Mouse (Mus musculus): ENCODE measurements around the gene Celsr1. TPM values are rescaled to one million over a fixed set of nuclear protein-coding genes. Genes with fewer than 3 reads are reported as not detected.
"Not testable (repeated sequence)": the region's sequence is repeated elsewhere in the genome, so short reads cannot be mapped to it uniquely, and the experiment has no call there.

Gene Celsr1
- polyA plus RNA-seq, 1 experiment from 2014 or later = 4.8 TPM

DNA sequence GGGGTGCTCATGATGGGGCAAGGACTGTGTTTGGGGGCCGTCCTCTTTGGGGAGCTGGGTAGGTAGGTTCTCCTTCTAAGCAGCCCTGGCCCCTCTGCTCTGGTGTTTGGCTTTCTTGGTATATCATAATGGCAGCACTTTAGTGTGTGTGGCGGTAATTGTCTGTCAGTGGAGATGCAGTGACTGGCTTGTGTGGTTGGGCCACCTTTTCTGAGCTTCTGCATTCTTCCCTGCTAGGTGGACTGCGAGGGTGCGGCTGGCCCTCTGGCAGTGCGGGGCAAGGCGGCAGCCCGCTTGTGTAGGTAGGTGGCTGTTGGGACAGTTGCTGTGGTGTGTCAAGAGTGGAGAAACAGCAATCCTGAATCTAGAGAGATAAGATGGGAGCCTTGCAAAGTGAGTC lies 27.6 kb upstream of the Celsr1 start:
- ATAC-seq (ENCODE audit: borderline replicate concordance, extremely low read depth, low FRiP score, low TSS enrichment) = no peak
- no peak overlapping the region for H3K9ac ChIP-seq
- WGBS = 81% methylated on average over 7 of the region's 7 CpGs
- H3K4me2 ChIP-seq = no peak overlapping the region
- no peak overlapping the region for H3K27ac ChIP-seq
- no peaks in the 10 kb centered on the region for H3K36me3 ChIP-seq
- no peak overlapping the region for H3K4me3 ChIP-seq
- H3K27me3 ChIP-seq = no peaks in the 10 kb centered on the region
- peaks cover 47% of the 10 kb centered on the region for H3K4me1 ChIP-seq
- H3K9me3 ChIP-seq = no peaks in the 10 kb centered on the region

DNA sequence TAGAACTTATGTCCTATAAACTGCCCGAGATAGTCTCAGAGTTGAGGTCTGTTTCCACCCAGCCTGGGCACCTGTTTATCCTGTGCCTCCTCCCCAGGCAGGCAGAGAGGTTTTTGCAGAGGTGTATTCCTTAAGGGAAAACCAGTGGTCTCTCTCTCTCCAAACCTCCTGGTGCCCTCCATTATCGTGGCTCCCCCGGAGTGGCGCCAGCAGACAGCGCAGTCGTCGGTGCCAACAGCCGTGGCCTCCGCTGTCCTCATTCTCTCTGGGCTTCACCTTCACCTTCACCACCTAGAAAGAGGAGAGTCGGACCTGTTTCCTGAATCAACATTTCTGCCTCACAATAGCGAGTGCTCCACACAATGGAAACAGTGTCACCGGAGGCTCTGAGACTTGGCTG lies 27.0 kb upstream of the Celsr1 start:
- H3K9me3 ChIP-seq = no peaks in the 10 kb centered on the region
- no peak overlapping the region for H3K9ac ChIP-seq
- no peak overlapping the region for H3K4me3 ChIP-seq
- peaks cover 47% of the 10 kb centered on the region for H3K4me1 ChIP-seq
- no peaks in the 10 kb centered on the region for H3K36me3 ChIP-seq
- 63% methylated on average over 12 of the region's 12 CpGs for WGBS
- H3K27me3 ChIP-seq = no peaks in the 10 kb centered on the region
- H3K27ac ChIP-seq = no peak overlapping the region; the same call in 1 of the 2 replicates
- ATAC-seq (ENCODE audit: borderline replicate concordance, extremely low read depth, low FRiP score, low TSS enrichment) = no peak
- H3K4me2 ChIP-seq = peak overlapping the region; percentile 23

DNA sequence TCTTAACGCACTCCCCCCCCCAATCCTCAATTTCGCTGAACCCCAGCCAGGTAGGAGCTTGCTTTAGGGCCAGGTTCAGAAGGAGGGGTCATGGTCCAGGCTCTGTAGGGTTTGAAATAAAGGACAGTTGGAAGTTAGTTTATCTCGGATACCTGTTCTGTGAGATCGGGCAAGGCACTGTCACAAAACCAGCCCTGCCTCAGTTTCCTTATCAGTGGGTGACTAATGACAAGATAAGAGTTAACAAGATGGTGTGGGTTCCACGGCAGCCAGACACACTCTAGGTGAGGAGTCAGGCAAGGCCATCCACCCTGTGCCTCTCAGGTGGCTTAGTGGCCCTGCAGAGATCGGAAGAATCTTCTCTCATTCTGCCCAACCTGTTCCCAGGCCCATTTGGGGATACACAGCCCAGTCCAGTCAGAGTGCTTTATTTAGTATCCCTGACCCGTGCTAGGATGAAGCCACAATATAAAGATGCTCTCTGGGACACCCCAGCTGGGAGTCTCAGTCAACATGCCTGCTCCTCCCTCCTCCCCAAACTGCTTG lies 26.3 kb upstream of the Celsr1 start:
- H3K9me3 ChIP-seq = no peaks in the 10 kb centered on the region
- H3K4me1 ChIP-seq = peaks cover 47% of the 10 kb centered on the region
- WGBS = 65% methylated on average over 7 of the region's 7 CpGs
- no peaks in the 10 kb centered on the region for H3K27me3 ChIP-seq
- H3K36me3 ChIP-seq = no peaks in the 10 kb centered on the region
- peak overlapping the region; percentile 90 for H3K4me3 ChIP-seq
- peak overlapping the region; percentile 79 for H3K4me2 ChIP-seq
- H3K9ac ChIP-seq = peak overlapping the region; percentile 86; the same call in 1 of the 2 replicates
- no peak for ATAC-seq (ENCODE audit: borderline replicate concordance, extremely low read depth, low FRiP score, low TSS enrichment)
- no peak overlapping the region for H3K27ac ChIP-seq

DNA sequence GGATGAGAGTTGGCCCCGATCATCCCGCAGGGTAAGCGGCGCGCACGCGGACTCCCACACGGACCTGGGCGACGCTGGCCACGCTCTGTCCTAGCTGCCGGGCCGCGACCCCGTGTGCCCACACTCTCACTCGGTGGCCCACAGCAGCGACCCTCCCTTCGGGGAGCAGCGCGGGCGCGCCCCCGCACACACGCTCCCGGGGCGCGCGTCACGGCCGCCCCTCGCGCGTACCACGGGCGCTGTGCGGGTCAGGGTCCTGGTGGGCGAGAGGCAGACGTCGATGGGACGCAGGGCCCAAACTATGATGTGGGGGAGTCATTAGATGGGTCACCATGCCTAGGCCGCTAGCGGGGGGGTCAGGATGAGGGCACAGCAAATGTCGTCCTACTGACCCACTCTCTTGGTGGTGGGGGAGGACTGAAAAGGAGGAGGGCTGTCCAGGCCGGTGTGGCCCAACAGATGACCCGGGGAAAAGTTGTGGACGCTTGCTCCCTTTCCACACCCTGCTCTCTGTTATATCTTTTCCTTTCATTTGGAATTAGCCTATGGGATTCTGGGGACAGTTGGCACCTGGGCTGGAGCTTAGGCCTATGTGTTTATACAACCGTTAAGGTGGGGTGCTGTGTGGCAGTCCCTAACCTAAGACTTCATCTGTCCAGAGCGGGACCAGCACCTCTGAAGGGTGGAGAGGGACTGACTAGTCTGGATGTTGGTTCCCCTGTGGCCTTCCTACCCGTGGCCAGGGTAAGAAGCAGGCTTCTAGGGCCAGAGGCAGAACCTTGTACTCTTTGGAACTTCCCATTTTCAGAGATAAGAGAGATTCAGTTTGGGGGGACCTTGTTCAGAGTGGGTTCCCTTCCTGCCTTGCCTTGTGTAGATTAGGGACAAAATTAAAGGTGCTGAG lies 25.6 kb upstream of the Celsr1 start:
- 2% methylated on average over 47 of the region's 49 CpGs for WGBS
- H3K4me1 ChIP-seq = peaks cover 47% of the 10 kb centered on the region

DNA sequence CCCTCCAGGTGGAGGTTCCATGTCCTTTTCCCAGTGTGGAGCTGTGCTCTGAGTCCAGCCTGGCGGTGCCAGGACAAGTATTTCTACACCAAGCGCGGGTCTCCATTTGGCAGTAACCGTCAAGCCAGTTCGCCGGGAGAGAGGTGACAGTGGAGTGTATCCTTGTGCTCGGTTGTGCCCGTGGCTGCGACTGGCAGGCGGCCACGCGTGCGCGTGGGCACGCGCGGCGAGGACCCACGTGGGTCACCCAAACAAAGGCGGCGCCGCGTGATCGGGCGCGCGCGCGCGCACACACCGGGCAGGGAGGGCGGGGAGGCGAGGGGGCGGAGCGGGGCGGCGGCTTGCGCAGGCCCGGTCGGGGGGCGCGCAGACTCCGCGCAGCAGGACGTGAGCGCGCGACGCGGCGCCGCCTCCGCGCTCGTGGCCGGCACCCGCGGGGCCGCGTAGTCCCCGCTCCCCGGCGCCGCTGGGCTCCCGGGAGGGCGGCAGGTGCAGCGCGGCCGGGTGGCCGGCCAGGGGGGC lies 24.9 kb upstream of the Celsr1 start:
- no peaks in the 10 kb centered on the region for H3K9me3 ChIP-seq
- peak overlapping the region; percentile 75 for H3K27ac ChIP-seq
- H3K36me3 ChIP-seq = no peaks in the 10 kb centered on the region
- peak overlapping the region; percentile 90 for H3K4me3 ChIP-seq
- no peaks in the 10 kb centered on the region for H3K27me3 ChIP-seq
- H3K4me1 ChIP-seq = peaks cover 47% of the 10 kb centered on the region
- peak overlapping the region; percentile 86 for H3K9ac ChIP-seq
- ATAC-seq (ENCODE audit: borderline replicate concordance, extremely low read depth, low FRiP score, low TSS enrichment) = peak; percentile 64
- peak overlapping the region; percentile 79 for H3K4me2 ChIP-seq
- WGBS = under 1% methylated on average over 55 of the region's 70 CpGs

More for the DNA sequence above, 25.6 kb upstream of the Celsr1 start:
- Histone ChIP-seq H3K4me3 (peak overlapping the region; percentile 90), H3K36me3 (no peaks in the 10 kb centered on the region), H3K27ac (peak overlapping the region; percentile 75), H3K27me3 (no peaks in the 10 kb centered on the region), H3K9ac (peak overlapping the region; percentile 86), H3K4me2 (peak overlapping the region; percentile 79), H3K9me3 (no peaks in the 10 kb centered on the region)
- peak; percentile 62 for ATAC-seq (ENCODE audit: borderline replicate concordance, extremely low read depth, low FRiP score, low TSS enrichment)

DNA sequence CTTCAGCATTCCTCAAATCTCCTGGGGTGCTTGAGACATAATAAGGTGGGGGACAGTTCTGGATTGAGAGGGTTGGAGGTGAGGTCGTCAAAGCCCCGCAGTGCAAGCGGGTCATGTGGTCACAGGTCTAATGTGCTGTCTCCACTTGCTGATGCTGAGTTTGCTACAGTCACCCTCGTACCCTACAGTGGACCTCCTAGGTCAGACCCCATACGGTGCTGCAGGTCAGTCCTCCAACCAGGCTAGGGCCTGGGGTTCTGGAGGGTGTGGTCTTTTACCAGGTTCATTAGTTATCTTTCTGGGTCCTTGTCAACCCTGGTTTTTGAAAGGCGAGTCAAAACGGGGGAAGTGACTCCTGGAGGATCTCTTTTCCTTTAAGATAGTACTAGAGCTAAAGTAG lies 24.3 kb upstream of the Celsr1 start:
- no peaks in the 10 kb centered on the region for H3K36me3 ChIP-seq
- peak overlapping the region; percentile 86; the same call in 1 of the 2 replicates for H3K9ac ChIP-seq
- no peaks in the 10 kb centered on the region for H3K9me3 ChIP-seq
- peak overlapping the region; percentile 90 for H3K4me3 ChIP-seq
- WGBS = 8% methylated on average over 7 of the region's 7 CpGs
- H3K4me2 ChIP-seq = peak overlapping the region; percentile 79
- peak overlapping the region; percentile 75 for H3K27ac ChIP-seq
- H3K4me1 ChIP-seq = peaks cover 47% of the 10 kb centered on the region
- no peak for ATAC-seq (ENCODE audit: borderline replicate concordance, extremely low read depth, low FRiP score, low TSS enrichment)
- H3K27me3 ChIP-seq = no peaks in the 10 kb centered on the region

DNA sequence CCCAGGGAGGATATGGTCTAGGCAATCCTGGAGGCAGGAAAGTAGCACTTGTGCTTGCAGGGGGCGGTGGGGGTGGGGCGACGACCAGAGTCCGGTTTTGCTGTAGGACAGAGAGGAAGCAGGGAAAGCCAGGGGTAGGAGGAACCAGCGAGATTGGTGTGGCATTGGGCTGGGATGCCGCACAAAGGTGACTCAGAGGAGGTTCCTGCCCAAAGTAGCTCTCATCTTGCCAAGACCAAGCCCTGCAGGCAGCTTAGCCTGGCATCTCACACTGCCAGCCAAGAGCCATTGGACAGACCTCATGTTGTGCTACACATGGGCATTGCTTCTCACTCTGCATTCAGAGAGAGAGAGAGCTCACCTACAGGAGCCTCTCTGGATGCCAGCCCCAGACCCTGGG lies 23.8 kb upstream of the Celsr1 start, which contains the start of gene Gramd4:
Gene Gramd4, plus strand, starts transcription at position 283 of the 400 bp plus-strand sequence.
- Histone ChIP-seq H3K27ac (peak within 1 kb of the TSS; percentile 75), H3K4me1 (peaks cover 47% of the 10 kb centered on the region), H3K9me3 (no peaks in the 10 kb centered on the region), H3K4me3 (peak within 1 kb of the TSS; percentile 90), H3K4me2 (peak within 1 kb of the TSS; percentile 79), H3K9ac (peak within 1 kb of the TSS; percentile 86), H3K36me3 (no peaks in the 10 kb centered on the region), H3K27me3 (no peaks in the 10 kb centered on the region)
- WGBS = 25% methylated on average over 6 of the region's 6 CpGs
- no peak for ATAC-seq (ENCODE audit: borderline replicate concordance, extremely low read depth, low FRiP score, low TSS enrichment)

DNA sequence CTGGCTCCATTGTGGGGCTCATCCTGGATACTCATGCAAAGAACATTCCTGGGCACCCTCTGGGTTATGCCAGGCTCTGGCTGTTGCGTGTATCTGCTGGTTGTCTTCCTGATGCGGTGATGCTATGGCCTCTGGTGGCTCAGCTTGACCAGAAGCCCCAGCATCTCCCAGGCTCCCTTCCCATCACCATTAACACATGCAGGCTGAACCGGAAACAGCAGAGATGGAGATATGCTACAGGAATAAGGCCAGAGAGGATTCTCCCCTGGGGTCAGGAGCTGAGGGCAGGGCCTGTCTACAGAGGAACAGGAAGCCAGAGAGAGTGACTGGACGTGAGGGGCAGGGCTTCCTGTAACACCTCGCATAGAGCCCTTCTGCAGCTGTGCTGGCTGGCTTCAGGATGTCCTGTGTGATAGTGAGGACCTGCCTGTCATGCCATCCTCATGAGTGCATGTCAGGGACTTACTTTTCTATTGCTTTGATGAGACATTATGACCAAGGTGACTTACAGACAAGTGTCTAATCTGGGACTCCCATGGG lies 22.7 kb upstream of the Celsr1 start:
- Histone ChIP-seq H3K4me1 (peaks cover 37% of the 10 kb centered on the region), H3K36me3 (no peaks in the 10 kb centered on the region), H3K9me3 (no peaks in the 10 kb centered on the region), H3K4me2 (no peak overlapping the region), H3K27me3 (no peaks in the 10 kb centered on the region), H3K27ac (no peak overlapping the region), H3K9ac (no peak overlapping the region), H3K4me3 (no peak overlapping the region)
- 70% methylated on average over 5 of the region's 5 CpGs for WGBS
- no peak for ATAC-seq (ENCODE audit: borderline replicate concordance, extremely low read depth, low FRiP score, low TSS enrichment)

DNA sequence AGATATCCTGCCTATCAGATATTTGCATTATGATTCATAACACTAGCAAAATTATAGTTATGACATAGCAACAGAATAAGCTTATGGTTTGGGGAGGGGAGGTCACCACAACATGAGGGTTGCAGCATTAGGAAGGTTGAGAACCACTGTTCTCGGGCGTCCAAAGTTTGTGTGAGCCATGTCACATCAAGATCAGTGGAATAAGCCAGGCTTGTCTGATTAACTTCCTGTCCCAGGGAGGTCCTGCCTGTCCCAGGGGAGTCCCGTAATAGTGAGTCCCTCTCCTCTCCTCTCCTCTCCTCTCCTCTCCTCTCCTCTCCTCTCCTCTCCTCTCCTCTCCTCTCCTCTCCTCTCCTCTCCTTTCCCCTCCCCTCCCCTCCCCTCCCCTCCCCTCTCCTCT lies 21.3 kb upstream of the Celsr1 start:
- H3K27ac ChIP-seq; H3K36me3 ChIP-seq; H3K4me2 ChIP-seq; ATAC-seq (ENCODE audit: borderline replicate concordance, extremely low read depth, low FRiP score, low TSS enrichment); H3K27me3 ChIP-seq; H3K4me3 ChIP-seq; H3K9ac ChIP-seq; H3K9me3 ChIP-seq: not testable (repeated sequence)
- peaks cover 23% of the 10 kb centered on the region for H3K4me1 ChIP-seq
- WGBS = 45% methylated on average over 3 of the region's 3 CpGs

DNA sequence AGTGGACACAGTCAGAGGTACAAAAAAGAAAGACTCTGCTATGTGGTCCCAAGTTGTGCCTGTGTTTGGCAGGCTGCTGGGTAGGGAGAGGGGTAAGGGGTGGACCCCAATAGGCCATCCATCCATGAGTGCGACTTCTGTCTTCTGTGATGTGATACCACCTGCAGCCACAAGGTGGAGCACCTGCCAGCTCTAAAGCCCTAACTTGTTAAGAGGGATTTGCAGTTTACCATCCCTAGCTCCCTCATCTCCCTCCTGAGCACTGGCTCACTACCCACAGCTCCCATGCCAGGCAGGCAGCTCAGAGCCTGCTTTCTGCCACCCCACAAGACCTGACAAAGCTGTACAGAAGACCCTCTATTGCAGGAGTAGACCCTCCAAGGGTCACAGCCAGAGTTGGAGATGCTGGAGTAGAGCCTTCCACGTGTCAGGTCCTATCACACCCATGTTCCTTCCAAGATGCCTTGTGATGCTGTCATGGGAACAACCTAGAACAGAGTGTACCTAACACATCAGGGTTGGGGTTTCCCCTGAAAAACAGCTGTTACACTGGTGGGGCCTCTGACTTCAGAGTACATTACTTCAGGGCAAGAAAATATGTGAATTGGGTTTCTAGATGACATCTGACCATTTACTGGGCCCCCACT lies 20.4 kb upstream of the Celsr1 start:
- Histone ChIP-seq H3K27ac (no peak overlapping the region), H3K9me3 (no peaks in the 10 kb centered on the region), H3K4me1 (peaks cover 15% of the 10 kb centered on the region), H3K4me3 (no peak overlapping the region), H3K36me3 (no peaks in the 10 kb centered on the region), H3K9ac (no peak overlapping the region), H3K4me2 (no peak overlapping the region), H3K27me3 (no peaks in the 10 kb centered on the region)
- ATAC-seq (ENCODE audit: borderline replicate concordance, extremely low read depth, low FRiP score, low TSS enrichment) = no peak
- 41% methylated on average over 2 of the region's 2 CpGs for WGBS

DNA sequence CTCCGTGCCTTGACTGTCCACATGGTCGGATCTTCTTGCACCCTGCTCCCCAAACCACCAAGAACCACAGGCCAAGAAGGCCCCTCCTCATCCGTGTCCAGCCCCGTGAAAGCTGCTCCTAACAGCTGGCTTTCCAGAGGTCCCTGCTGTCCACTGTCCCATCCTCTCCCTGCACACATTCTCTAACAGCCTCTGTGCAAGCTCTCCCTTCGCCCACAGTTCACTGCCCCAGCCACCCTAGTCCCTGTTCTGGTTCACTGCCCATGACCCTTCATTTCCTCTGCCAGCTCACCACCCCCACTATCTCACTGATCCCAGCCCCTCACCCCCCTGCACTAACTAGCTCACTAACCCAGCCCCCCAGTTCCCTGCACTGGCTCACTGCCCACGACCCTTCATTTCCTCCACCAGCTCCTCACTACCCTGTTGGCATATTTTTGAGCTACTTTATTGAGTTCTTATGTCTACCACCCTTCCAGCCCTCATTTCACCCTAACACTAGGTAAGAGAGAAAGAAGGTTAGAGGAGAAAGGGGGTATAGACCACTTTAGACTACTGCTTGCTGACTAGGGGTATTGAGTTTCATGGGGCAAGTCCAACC lies 18.4 kb upstream of the Celsr1 start:
- Histone ChIP-seq H3K9ac (no peak overlapping the region), H3K36me3 (no peaks in the 10 kb centered on the region), H3K9me3 (no peaks in the 10 kb centered on the region), H3K4me2 (no peak overlapping the region), H3K4me1 (no peaks in the 10 kb centered on the region; the same call in 1 of the 2 replicates), H3K4me3 (no peak overlapping the region), H3K27ac (no peak overlapping the region), H3K27me3 (no peaks in the 10 kb centered on the region)
- ATAC-seq (ENCODE audit: borderline replicate concordance, extremely low read depth, low FRiP score, low TSS enrichment) = no peak
- WGBS = 56% methylated on average over 6 of the region's 6 CpGs

All from lung, embryonic 15.5 days (tissue).